10 mouse cellular contexts compared by ENCODE assay signal in genomic region chr17:8408589-8409295, GRCm38 (mm10). TPM values are rescaled to one million over a fixed set of nuclear protein-coding genes. Genes with fewer than 3 reads are reported as not detected.
A peak's percentile ranks its signal among the peaks of the same experiment; 100 is the strongest.
DNase-seq lines count a peak whose midpoint lies in the region; ATAC-seq and TF ChIP-seq lines count a peak whose summit lies in the region.
"Had no signal": no experiment of that assay in that cellular context is flagged by ENCODE, and none has a peak within 500 bp of the region (broad histone marks: within the 10 kb centered on the region; RNA-seq: fewer than 3 reads in every experiment).

No protein-coding gene starts in this region.

- H3K9me3 ChIP-seq in heart, embryonic 16.5 days (replicated peaks; ENCODE audit: control insufficient read depth, low read length) = no peaks in the 10 kb centered on the region
- peaks cover 12% of the 10 kb centered on the region for H3K9me3 ChIP-seq in E14TG2a.4 (ENCODE audit: low read length)
- H3K9me3 ChIP-seq in embryonic facial prominence, embryonic 14.5 days (ENCODE audit: control insufficient read depth, low read length) = no peaks in the 10 kb centered on the region
- H3K9me3 ChIP-seq in liver, embryonic 13.5 days (replicated peaks) = no peaks in the 10 kb centered on the region
- H3K9me3 ChIP-seq: G1E had no signal

- no peak overlapping the region for H3K27ac ChIP-seq in heart, embryonic 16.5 days (ENCODE audit: low read length)
- no peak overlapping the region for H3K27ac ChIP-seq in embryonic facial prominence, embryonic 14.5 days (replicated peaks; ENCODE audit: low read depth, low read length)
- H3K27ac ChIP-seq in liver, embryonic 13.5 days = no peak overlapping the region

- H3K4me2 ChIP-seq in heart, embryonic 16.5 days (ENCODE audit: low read depth, low read length) = no peak overlapping the region
- peak overlapping the region; percentile 25; the same call in 1 of the 2 replicates for H3K4me2 ChIP-seq in embryonic facial prominence, embryonic 14.5 days (ENCODE audit: low read depth, low read length)
- peak overlapping the region; percentile 13 for H3K4me2 ChIP-seq in liver, embryonic 13.5 days

- 0 out of 2 replicates have a peak, but pooled peaks cover 4% of the 10 kb centered on the region for H3K4me1 ChIP-seq in heart, embryonic 16.5 days (ENCODE audit: control insufficient read depth, insufficient read depth, low read length)
- H3K4me1 ChIP-seq in E14TG2a.4 (replicated peaks; ENCODE audit: low read depth, low read length) = peaks cover 46% of the 10 kb centered on the region
- H3K4me1 ChIP-seq in embryonic facial prominence, embryonic 14.5 days (ENCODE audit: control insufficient read depth, insufficient read depth, low read length) = peaks cover 6% of the 10 kb centered on the region
- H3K4me1 ChIP-seq in liver, embryonic 13.5 days (replicated peaks) = peaks cover 35% of the 10 kb centered on the region

- ATAC-seq in heart, embryonic 16.5 days (replicated peaks; ENCODE audit: extremely low read depth, insufficient read depth, low FRiP score) = no peak
- no peak for ATAC-seq in embryonic facial prominence, embryonic 14.5 days (ENCODE audit: low read depth)
- ATAC-seq in liver, embryonic 13.5 days (ENCODE audit: low read depth) = peak; percentile 34; the same call in 1 of the 2 replicates
- ATAC-seq in inflammation-experienced regulatory T-cells, adult 6 months = no peak

- intact Hi-C loops in heart, postnatal 14 days (cut with DNase I) = no loop called here

- WGBS in heart, embryonic 16.5 days = 11% methylated on average over 16 of the region's 16 CpGs
- 4% methylated on average over 15 of the region's 16 CpGs for WGBS in embryonic facial prominence, embryonic 14.5 days
- 9% methylated on average over 16 of the region's 16 CpGs for WGBS in liver, embryonic 13.5 days (ENCODE audit: insufficient replicate concordance)

- no peak overlapping the region for H3K4me3 ChIP-seq in heart, embryonic 16.5 days (ENCODE audit: low read length)
- H3K4me3 ChIP-seq in E14TG2a.4 (replicated peaks; ENCODE audit: low read length) = peak overlapping the region; percentile 48; the same call in 1 of the 2 replicates
- H3K4me3 ChIP-seq in embryonic facial prominence, embryonic 14.5 days (ENCODE audit: low read depth, low read length) = no peak overlapping the region
- no peak overlapping the region for H3K4me3 ChIP-seq in liver, embryonic 13.5 days (replicated peaks)

- peak overlapping the region; percentile 7; the same call in 1 of the 2 replicates for H3K9ac ChIP-seq in heart, embryonic 16.5 days (ENCODE audit: low read length)
- H3K9ac ChIP-seq in embryonic facial prominence, embryonic 14.5 days (ENCODE audit: low read depth, low read length) = no peak overlapping the region; the same call in 1 of the 2 replicates
- H3K9ac ChIP-seq in liver, embryonic 13.5 days = no peak overlapping the region

- H3K27me3 ChIP-seq in heart, embryonic 16.5 days (ENCODE audit: control insufficient read depth, insufficient read depth, low read length) = peaks cover under 1% of the 10 kb centered on the region; the same call in 1 of the 2 replicates
- peaks cover 18% of the 10 kb centered on the region for H3K27me3 ChIP-seq in E14TG2a.4 (ENCODE audit: insufficient read depth, low read length)
- peaks cover 4% of the 10 kb centered on the region for H3K27me3 ChIP-seq in embryonic facial prominence, embryonic 14.5 days (replicated peaks; ENCODE audit: control insufficient read depth, insufficient read depth, low read length)
- no peaks in the 10 kb centered on the region for H3K27me3 ChIP-seq in liver, embryonic 13.5 days

- no peak; the same call in 1 of the 2 replicates for TF ChIP-seq CTCF in E14TG2a.4 (conservative IDR thresholded peaks at IDR 0.05; ENCODE audit: low read length)

- no peaks in the 10 kb centered on the region for H3K36me3 ChIP-seq in heart, embryonic 16.5 days (ENCODE audit: control insufficient read depth, insufficient read depth)
- no peaks in the 10 kb centered on the region for H3K36me3 ChIP-seq in E14TG2a.4 (ENCODE audit: insufficient read depth, low read length)
- no peaks in the 10 kb centered on the region for H3K36me3 ChIP-seq in embryonic facial prominence, embryonic 14.5 days (ENCODE audit: control insufficient read depth, insufficient read depth, low read length)
- no peaks in the 10 kb centered on the region for H3K36me3 ChIP-seq in liver, embryonic 13.5 days
- H3K36me3 ChIP-seq: G1E had no signal

- no peak for DNase-seq in heart, postnatal 14 days
- peak; percentile 23 for DNase-seq in embryonic facial prominence, embryonic 14.5 days (ENCODE audit: low spot score)
- DNase-seq in liver, embryonic 13.5 days = no peak
- DNase-seq in layer of hippocampus, adult 9-11 months = no peak
- DNase-seq in retina, embryonic 14.5 days (ENCODE audit: low spot score) = no peak

RNA-seq across cellular contexts. Expression of gene T, which starts 25.5 kb away (rescaled TPM):
- 0.16 and 0.35 TPM in 2 replicates for polyA plus RNA-seq in heart, embryonic 16.5 days (2015; fragmentation: Nextera tagmentation; extraction: Ambion mirVana)
- total RNA-seq in heart, postnatal 14 days (2021) = not detected
- polyA plus RNA-seq in embryonic facial prominence, embryonic 14.5 days (2014; fragmentation: Nextera tagmentation; extraction: Ambion mirVana) = 0.24 and 0.60 TPM in 2 replicates
- polyA plus RNA-seq in liver, embryonic 13.5 days (2015; fragmentation: Nextera tagmentation; extraction: Ambion mirVana) = not detected in 2 replicates
- polyA plus RNA-seq in inflammation-experienced regulatory T-cells, adult 6 months (2017; shearing (Covaris generic)) = not detected
- total RNA-seq: left cerebral cortex, adult 8-10 months had no signal
- polyA plus RNA-seq: G1E had no signal

RNA-seq across cellular contexts. Expression of gene T2, which starts 53.0 kb away (rescaled TPM):
- 1.3 and 2.3 TPM in 2 replicates for polyA plus RNA-seq in heart, embryonic 16.5 days (2015; fragmentation: Nextera tagmentation; extraction: Ambion mirVana)
- under 1 TPM; 0.26 to 0.27 TPM for total RNA-seq in heart, postnatal 14 days (2021)
- polyA plus RNA-seq in embryonic facial prominence, embryonic 14.5 days (2014; fragmentation: Nextera tagmentation; extraction: Ambion mirVana) = 0.46 and 0.47 TPM in 2 replicates
- polyA plus RNA-seq in liver, embryonic 13.5 days (2015; fragmentation: Nextera tagmentation; extraction: Ambion mirVana) = 0.09 TPM in 1 of 2 replicates, not detected in the other
- polyA plus RNA-seq in inflammation-experienced regulatory T-cells, adult 6 months (2017; shearing (Covaris generic)) = 1 to 10 TPM in 2 of 3 experiments, under 1 TPM in 1; 0.44 to 2.0 (median 1.4) TPM
- total RNA-seq: G1E had no signal
- polyA plus RNA-seq: G1E had no signal
